Mouse (Mus musculus): ENCODE data around the gene Ppid. TPM values are rescaled to one million over a fixed set of nuclear protein-coding genes. Genes with fewer than 3 reads are reported as not detected.

Ppid gene
- polyA plus RNA-seq, 1 experiment from 2014 or later, result 224 TPM

GRCm38 (mm10) chr3:79576865-79577264, 14.3 kb upstream of the Ppid start:
- Histone ChIP-seq H3K9me3 (replicated peaks) (no peaks in the 10 kb centered on the region), H3K27me3 (ENCODE audit: low read depth, poor library complexity, severe bottlenecking) (no peaks in the 10 kb centered on the region), H3K36me3 (no peaks in the 10 kb centered on the region), H3K4me1 (peaks cover 19% of the 10 kb centered on the region), H3K4me3 (no peak overlapping the region), H3K27ac (replicated peaks) (0 out of 2 replicates have a peak overlapping the region, but pooled peaks have one; percentile 46)
- peak; percentile 17 for DNase-seq (ENCODE audit: low spot score)
- 27% methylated on average over 5 of the region's 5 CpGs for WGBS

GRCm38 (mm10) chr3:79577606-79578005, 13.5 kb upstream of the Ppid start:
- Histone ChIP-seq H3K36me3 (no peaks in the 10 kb centered on the region), H3K27ac (replicated peaks) (no peak overlapping the region), H3K4me3 (no peak overlapping the region), H3K27me3 (ENCODE audit: low read depth, poor library complexity, severe bottlenecking) (no peaks in the 10 kb centered on the region), H3K4me1 (peaks cover 19% of the 10 kb centered on the region), H3K9me3 (replicated peaks) (no peaks in the 10 kb centered on the region)
- WGBS, result 93% methylated on average over 6 of the region's 6 CpGs
- DNase-seq (ENCODE audit: low spot score), result no peak

GRCm38 (mm10) chr3:79578164-79578563, 13.0 kb upstream of the Ppid start:
- peaks cover 19% of the 10 kb centered on the region for H3K4me1 ChIP-seq
- H3K27me3 ChIP-seq (ENCODE audit: low read depth, poor library complexity, severe bottlenecking), result no peaks in the 10 kb centered on the region
- 68% methylated on average over 6 of the region's 6 CpGs for WGBS
- H3K9me3 ChIP-seq (replicated peaks), result no peaks in the 10 kb centered on the region
- DNase-seq (ENCODE audit: low spot score), result no peak
- H3K4me3 ChIP-seq, result no peak overlapping the region
- no peak overlapping the region for H3K27ac ChIP-seq (replicated peaks)
- no peaks in the 10 kb centered on the region for H3K36me3 ChIP-seq

- 87% methylated on average over 5 of the region's 5 CpGs for WGBS
Measured at GRCm38 (mm10) chr3:79579891-79580575, 11.1 kb upstream of the Ppid start.

GRCm38 (mm10) chr3:79586804-79587203, 4.3 kb upstream of the Ppid start:
- H3K27me3 ChIP-seq (ENCODE audit: low read depth, poor library complexity, severe bottlenecking), result no peaks in the 10 kb centered on the region
- 5% methylated on average over 6 of the region's 6 CpGs for WGBS
- H3K27ac ChIP-seq (replicated peaks), result no peak overlapping the region
- H3K36me3 ChIP-seq, result no peaks in the 10 kb centered on the region
- peaks cover 12% of the 10 kb centered on the region; the same call in 1 of the 2 replicates for H3K4me1 ChIP-seq
- no peaks in the 10 kb centered on the region for H3K9me3 ChIP-seq (replicated peaks)
- H3K4me3 ChIP-seq, result no peak overlapping the region
- peak; percentile 92 for DNase-seq (ENCODE audit: low spot score)

More at GRCm38 (mm10) chr3:79579891-79580575, 11.1 kb upstream of the Ppid start:
- Histone ChIP-seq H3K4me3 (no peak overlapping the region), H3K27ac (replicated peaks) (no peak overlapping the region), H3K4me1 (peaks cover 19% of the 10 kb centered on the region), H3K36me3 (no peaks in the 10 kb centered on the region), H3K27me3 (ENCODE audit: low read depth, poor library complexity, severe bottlenecking) (no peaks in the 10 kb centered on the region), H3K9me3 (replicated peaks) (no peaks in the 10 kb centered on the region)
- DNase-seq (ENCODE audit: low spot score), result no peak

GRCm38 (mm10) chr3:79589671-79590070, 1.5 kb upstream of the Ppid start:
- H3K4me3 ChIP-seq, result no peak overlapping the region
- DNase-seq (ENCODE audit: low spot score), result no peak
- no peaks in the 10 kb centered on the region for H3K27me3 ChIP-seq (ENCODE audit: low read depth, poor library complexity, severe bottlenecking)
- peaks cover 19% of the 10 kb centered on the region for H3K36me3 ChIP-seq
- 83% methylated on average over 2 of the region's 2 CpGs for WGBS
- peaks cover 24% of the 10 kb centered on the region for H3K4me1 ChIP-seq
- H3K9me3 ChIP-seq (replicated peaks), result no peaks in the 10 kb centered on the region
- no peak overlapping the region for H3K27ac ChIP-seq (replicated peaks)

- Histone ChIP-seq H3K36me3 (peaks cover 42% of the 10 kb centered on the region), H3K27ac (replicated peaks) (peak overlapping the region; percentile 95), H3K4me1 (peaks cover 22% of the 10 kb centered on the region), H3K9me3 (replicated peaks) (no peaks in the 10 kb centered on the region), H3K4me3 (peak overlapping the region; percentile 94), H3K27me3 (ENCODE audit: low read depth, poor library complexity, severe bottlenecking) (no peaks in the 10 kb centered on the region)
- 9% methylated on average over 15 of the region's 15 CpGs for WGBS
- DNase-seq (ENCODE audit: low spot score), result no peak
Measured at GRCm38 (mm10) chr3:79591793-79592471, 790 bp downstream of the Ppid start.

GRCm38 (mm10) chr3:79595468-79595867, 4.3 kb downstream of the Ppid start:
- Histone ChIP-seq H3K36me3 (peaks cover 77% of the 10 kb centered on the region), H3K27me3 (ENCODE audit: low read depth, poor library complexity, severe bottlenecking) (no peaks in the 10 kb centered on the region), H3K4me1 (peaks cover 19% of the 10 kb centered on the region), H3K27ac (replicated peaks) (no peak overlapping the region), H3K4me3 (no peak overlapping the region), H3K9me3 (replicated peaks) (no peaks in the 10 kb centered on the region)
- no peak for DNase-seq (ENCODE audit: low spot score)
- WGBS, result 94% methylated on average over 7 of the region's 7 CpGs

GRCm38 (mm10) chr3:79609886-79610285, 18.7 kb downstream of the Ppid start:
- DNase-seq (ENCODE audit: low spot score), result no peak
- peaks cover 75% of the 10 kb centered on the region for H3K36me3 ChIP-seq
- WGBS, result 90% methylated on average over 2 of the region's 2 CpGs
- no peak overlapping the region for H3K27ac ChIP-seq (replicated peaks)
- H3K9me3 ChIP-seq (replicated peaks), result no peaks in the 10 kb centered on the region; the same call in 1 of the 2 replicates
- H3K4me1 ChIP-seq, result no peaks in the 10 kb centered on the region
- no peaks in the 10 kb centered on the region for H3K27me3 ChIP-seq (ENCODE audit: low read depth, poor library complexity, severe bottlenecking)
- no peak overlapping the region for H3K4me3 ChIP-seq

GRCm38 (mm10) chr3:79627484-79628181, 36.5 kb downstream of the Ppid start:
- 45% methylated on average over 10 of the region's 10 CpGs for WGBS
- H3K4me1 ChIP-seq, result peaks cover 21% of the 10 kb centered on the region
- H3K36me3 ChIP-seq, result peaks cover 21% of the 10 kb centered on the region
- DNase-seq (ENCODE audit: low spot score), result no peak
- peak overlapping the region; percentile 77 for H3K4me3 ChIP-seq
- no peaks in the 10 kb centered on the region for H3K27me3 ChIP-seq (ENCODE audit: low read depth, poor library complexity, severe bottlenecking)
- no peaks in the 10 kb centered on the region; the same call in 1 of the 2 replicates for H3K9me3 ChIP-seq (replicated peaks)
- peak overlapping the region; percentile 94; the same call in 1 of the 2 replicates for H3K27ac ChIP-seq (replicated peaks)

GRCm38 (mm10) chr3:79628182-79628560, 37.0 kb downstream of the Ppid start:
- H3K4me1 ChIP-seq, result peaks cover 21% of the 10 kb centered on the region
- no peaks in the 10 kb centered on the region for H3K27me3 ChIP-seq (ENCODE audit: low read depth, poor library complexity, severe bottlenecking)
- H3K9me3 ChIP-seq (replicated peaks), result peaks cover 5% of the 10 kb centered on the region
- H3K27ac ChIP-seq (replicated peaks), result peak overlapping the region; percentile 94
- 2% methylated on average over 9 of the region's 9 CpGs for WGBS
- peaks cover 24% of the 10 kb centered on the region for H3K36me3 ChIP-seq
- H3K4me3 ChIP-seq, result peak overlapping the region; percentile 77
- DNase-seq (ENCODE audit: low spot score), result no peak

- H3K36me3 ChIP-seq, result peaks cover 30% of the 10 kb centered on the region
- under 1% methylated on average over 60 of the region's 60 CpGs for WGBS
- DNase-seq (ENCODE audit: low spot score), result peak; percentile 98
- peak within 1 kb of the TSS; percentile 94 for H3K27ac ChIP-seq (replicated peaks)
- H3K4me1 ChIP-seq, result peaks cover 21% of the 10 kb centered on the region
- H3K4me3 ChIP-seq, result peak within 1 kb of the TSS; percentile 77
- H3K27me3 ChIP-seq (ENCODE audit: low read depth, poor library complexity, severe bottlenecking), result no peaks in the 10 kb centered on the region
- peaks cover 11% of the 10 kb centered on the region for H3K9me3 ChIP-seq (replicated peaks)
Measured at GRCm38 (mm10) chr3:79628561-79629415, 37.6 kb downstream of the Ppid start, which contains the start of gene 4930579G24Rik. Gene 4930579G24Rik, plus strand, starts transcription at chr3:79629079.
